Mouse (Mus musculus): ENCODE measurements at regions not wholly inside any gene's neighbourhood (a gene's known extent, or its start where the extent isn't known, plus 50 kb on each side); places are given as distances from the start of the nearest gene placed in this dataset.

DNA sequence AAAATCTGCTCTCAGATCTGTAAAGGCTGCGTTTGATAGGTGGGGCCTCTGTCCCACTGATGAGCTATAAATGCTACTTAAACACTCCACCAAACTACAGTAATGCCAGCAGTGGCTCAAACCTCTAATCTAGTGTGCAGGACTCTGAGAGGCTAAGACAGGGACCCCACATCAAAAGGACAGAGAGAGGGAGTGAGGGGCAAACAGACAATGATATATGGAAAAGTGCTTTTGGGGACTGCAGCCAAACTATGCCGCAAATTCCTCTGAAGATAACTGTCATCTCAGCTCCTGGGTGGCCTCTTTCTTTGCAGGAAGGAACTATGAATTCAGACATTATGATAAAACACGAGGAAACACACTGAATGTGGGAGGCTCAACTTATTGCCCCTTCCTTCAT, 138.9 kb upstream of the Ddit4l start:
- Histone ChIP-seq H3K27me3 (ENCODE audit: poor library complexity, severe bottlenecking) (no peaks in the 10 kb centered on the region), H3K4me1 (peaks cover 14% of the 10 kb centered on the region), H3K9me3 (no peaks in the 10 kb centered on the region), H3K27ac (no peak overlapping the region), H3K4me3 (no peak overlapping the region), H3K36me3 (replicated peaks) (no peaks in the 10 kb centered on the region)
- 82% methylated on average over 3 of the region's 3 CpGs for WGBS
- DNase-seq (ENCODE audit: extremely low spot score, low spot score) = no peak

DNA sequence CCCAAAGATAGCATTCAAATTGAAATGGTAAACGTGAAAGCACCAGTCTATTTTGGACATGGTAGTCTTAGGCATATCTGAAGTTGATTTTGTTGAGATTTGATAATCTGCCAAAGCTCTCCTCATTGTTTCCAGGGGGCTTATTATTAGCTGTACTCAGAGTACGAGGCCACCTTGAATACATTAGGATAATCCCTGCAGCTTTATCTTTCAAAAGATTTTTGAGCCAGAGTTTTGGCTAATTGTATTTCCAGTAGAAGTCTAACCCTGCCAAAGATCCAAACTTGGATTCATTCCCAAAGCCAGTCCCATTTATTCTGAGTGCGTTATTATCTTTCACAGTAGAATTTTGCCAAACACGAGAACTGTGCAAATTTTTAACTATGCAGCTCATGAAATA, 138.4 kb upstream of the Ddit4l start:
- Histone ChIP-seq H3K36me3 (replicated peaks) (no peaks in the 10 kb centered on the region), H3K27me3 (ENCODE audit: poor library complexity, severe bottlenecking) (no peaks in the 10 kb centered on the region), H3K27ac (no peak overlapping the region), H3K4me3 (no peak overlapping the region), H3K4me1 (peaks cover 14% of the 10 kb centered on the region), H3K9me3 (no peaks in the 10 kb centered on the region)
- no peak for DNase-seq (ENCODE audit: extremely low spot score, low spot score)
- 68% methylated on average over 4 of the region's 4 CpGs for WGBS

DNA sequence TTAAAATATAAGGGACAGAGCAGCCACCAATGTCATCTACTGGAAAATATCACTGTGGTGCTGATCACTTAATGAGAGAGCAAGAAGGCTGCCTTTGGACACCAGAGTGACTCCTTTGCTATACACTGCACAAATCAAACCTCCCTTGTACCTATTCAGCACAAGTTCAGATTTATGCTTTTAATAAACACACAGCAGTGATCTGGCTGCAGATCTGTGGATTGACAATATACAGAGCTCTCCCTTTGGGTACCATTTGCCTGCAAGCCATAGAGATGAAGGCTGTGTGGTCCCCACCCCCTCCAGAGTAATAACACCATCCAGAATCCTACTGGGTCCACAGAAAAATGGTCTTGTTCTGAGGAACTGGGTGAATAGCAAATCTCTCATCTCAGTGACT, 131.8 kb upstream of the Ddit4l start:
- no peaks in the 10 kb centered on the region for H3K4me1 ChIP-seq
- H3K27me3 ChIP-seq (ENCODE audit: poor library complexity, severe bottlenecking) = no peaks in the 10 kb centered on the region
- no peak overlapping the region for H3K27ac ChIP-seq
- H3K9me3 ChIP-seq = no peaks in the 10 kb centered on the region
- DNase-seq (ENCODE audit: extremely low spot score, low spot score) = no peak
- H3K36me3 ChIP-seq (replicated peaks) = no peaks in the 10 kb centered on the region
- no peak overlapping the region for H3K4me3 ChIP-seq

DNA sequence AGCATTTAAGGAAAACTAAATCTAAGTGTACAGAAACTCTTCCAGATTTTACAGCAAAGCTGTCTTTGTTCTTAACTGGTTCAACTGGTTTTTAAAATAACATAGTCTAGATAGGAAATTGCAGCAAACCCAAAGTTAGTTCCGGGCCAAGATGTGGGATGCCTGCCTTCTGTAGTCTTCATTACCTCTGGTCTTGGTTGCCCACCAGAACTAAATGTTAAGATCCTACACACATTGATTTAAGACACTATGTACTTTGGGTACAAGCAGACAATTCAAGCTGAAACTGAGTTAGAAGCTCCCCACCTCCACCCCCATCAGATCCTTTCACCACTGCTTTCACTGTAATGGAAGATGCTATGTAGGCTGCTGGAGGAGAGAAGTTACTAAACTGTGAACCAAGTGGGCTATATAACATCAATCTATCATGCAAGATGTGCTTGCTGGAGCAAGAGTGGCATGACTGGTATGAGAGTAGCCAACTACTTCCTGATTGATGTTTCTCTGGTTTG, 129.8 kb upstream of the Ddit4l start:
- H3K27me3 ChIP-seq (ENCODE audit: poor library complexity, severe bottlenecking) = no peaks in the 10 kb centered on the region
- DNase-seq (ENCODE audit: extremely low spot score, low spot score) = no peak
- H3K36me3 ChIP-seq (replicated peaks) = no peaks in the 10 kb centered on the region
- H3K9me3 ChIP-seq = no peaks in the 10 kb centered on the region
- H3K4me1 ChIP-seq = no peaks in the 10 kb centered on the region
- no peak overlapping the region for H3K27ac ChIP-seq
- 89% methylated on average over 1 of the region's 1 CpGs for WGBS
- H3K4me3 ChIP-seq = no peak overlapping the region

DNA sequence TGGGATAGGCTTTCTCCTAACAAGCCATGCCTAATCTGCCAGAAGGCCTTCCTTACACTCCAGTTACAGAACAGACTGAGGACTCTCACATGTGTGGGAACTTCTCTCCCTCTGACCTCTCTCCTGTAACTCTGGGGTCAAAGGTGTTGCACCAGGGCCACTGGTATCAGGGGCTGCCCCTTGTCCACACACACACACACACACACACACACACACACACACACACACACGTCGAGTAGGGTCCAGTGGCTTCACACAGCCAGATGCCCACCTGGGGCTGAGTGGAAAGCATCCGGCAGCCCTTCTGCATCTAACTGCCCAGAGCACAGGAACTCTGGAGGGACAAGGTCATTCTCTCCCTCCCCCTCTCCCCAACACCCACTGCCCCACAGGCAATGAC, 123.1 kb upstream of the Ddit4l start:
- WGBS = 64% methylated on average over 3 of the region's 3 CpGs
- no peak overlapping the region for H3K4me3 ChIP-seq
- no peak for DNase-seq (ENCODE audit: extremely low spot score, low spot score)
- H3K4me1 ChIP-seq = 0 out of 2 replicates have a peak, but pooled peaks cover 3% of the 10 kb centered on the region
- no peaks in the 10 kb centered on the region for H3K9me3 ChIP-seq
- no peak overlapping the region for H3K27ac ChIP-seq
- H3K36me3 ChIP-seq (replicated peaks) = no peaks in the 10 kb centered on the region
- H3K27me3 ChIP-seq (ENCODE audit: poor library complexity, severe bottlenecking) = no peaks in the 10 kb centered on the region

DNA sequence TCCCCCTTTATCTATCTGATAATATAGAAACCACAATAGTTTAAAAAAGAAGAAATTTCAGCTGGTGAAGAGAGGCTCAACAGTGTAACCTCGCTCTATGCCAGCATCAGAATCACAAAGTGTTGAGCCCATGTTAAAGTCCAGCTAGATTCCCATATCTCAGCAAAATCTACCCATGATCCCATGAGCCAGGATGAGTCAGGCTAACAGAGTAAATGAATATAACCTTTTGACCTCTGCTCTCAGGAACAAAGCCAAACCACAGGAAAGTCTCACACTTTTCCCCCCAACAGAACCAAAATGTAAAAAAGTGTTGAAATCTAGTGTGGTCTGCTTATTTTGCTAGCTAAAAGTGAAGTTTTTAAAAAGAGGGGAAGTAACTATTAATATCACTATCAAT, 110.1 kb upstream of the Ddit4l start:
- 88% methylated on average over 1 of the region's 1 CpGs for whole genome bisulfite sequencing
- DNase-seq (ENCODE audit: extremely low spot score, low spot score) = no peak
- Histone ChIP-seq H3K9me3 (no peaks in the 10 kb centered on the region), H3K27me3 (ENCODE audit: poor library complexity, severe bottlenecking) (no peaks in the 10 kb centered on the region), H3K36me3 (replicated peaks) (no peaks in the 10 kb centered on the region), H3K27ac (no peak overlapping the region), H3K4me3 (no peak overlapping the region), H3K4me1 (no peaks in the 10 kb centered on the region)

DNA sequence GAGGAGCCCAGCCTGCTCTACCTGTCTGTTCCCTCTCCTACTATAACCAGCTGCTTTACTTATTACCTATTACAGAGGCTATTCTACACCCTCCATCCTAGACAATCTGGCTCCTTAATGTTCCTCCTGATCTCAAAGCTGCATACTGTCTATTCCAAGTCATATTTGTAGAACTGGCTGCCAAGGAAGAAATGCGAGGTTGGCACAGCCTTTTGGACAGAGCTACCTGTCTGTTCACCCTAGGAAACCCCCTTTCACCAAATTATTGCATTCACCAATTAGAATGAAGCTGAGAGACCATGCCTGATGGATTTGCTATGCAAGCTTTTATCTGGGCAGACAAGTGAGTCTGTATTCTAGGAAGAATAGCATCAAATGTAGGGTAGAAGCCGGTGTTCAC, 109.0 kb upstream of the Ddit4l start:
- Histone ChIP-seq H3K9me3 (no peaks in the 10 kb centered on the region), H3K4me3 (no peak overlapping the region), H3K36me3 (replicated peaks) (no peaks in the 10 kb centered on the region), H3K27ac (no peak overlapping the region), H3K4me1 (no peaks in the 10 kb centered on the region), H3K27me3 (ENCODE audit: poor library complexity, severe bottlenecking) (no peaks in the 10 kb centered on the region)
- no peak for DNase-seq (ENCODE audit: extremely low spot score, low spot score)
- 83% methylated on average over 2 of the region's 2 CpGs for WGBS

DNA sequence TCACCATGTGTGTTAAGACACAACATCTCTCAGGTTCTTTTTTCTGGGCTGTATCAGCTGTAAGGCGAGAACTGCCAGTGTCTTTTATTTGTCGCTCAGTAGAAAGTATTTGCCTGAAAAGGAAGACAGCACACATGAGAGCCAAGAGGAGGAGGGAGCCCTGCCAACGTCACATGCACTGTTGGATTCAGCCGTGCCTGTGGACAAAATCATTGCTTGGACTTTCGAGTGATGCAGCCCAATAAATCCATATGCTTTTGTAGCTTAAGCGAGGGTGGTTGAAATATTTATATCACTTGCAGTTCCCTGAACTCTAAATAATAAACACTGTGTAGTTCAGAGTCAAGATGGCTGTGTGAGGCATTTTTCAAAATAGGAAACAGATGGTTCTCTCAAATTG, 108.4 kb upstream of the Ddit4l start:
- WGBS = 75% methylated on average over 6 of the region's 6 CpGs
- H3K4me3 ChIP-seq = no peak overlapping the region
- H3K9me3 ChIP-seq = no peaks in the 10 kb centered on the region
- no peak for DNase-seq (ENCODE audit: extremely low spot score, low spot score)
- H3K4me1 ChIP-seq = no peaks in the 10 kb centered on the region
- no peaks in the 10 kb centered on the region for H3K27me3 ChIP-seq (ENCODE audit: poor library complexity, severe bottlenecking)
- H3K36me3 ChIP-seq (replicated peaks) = no peaks in the 10 kb centered on the region
- no peak overlapping the region for H3K27ac ChIP-seq

DNA sequence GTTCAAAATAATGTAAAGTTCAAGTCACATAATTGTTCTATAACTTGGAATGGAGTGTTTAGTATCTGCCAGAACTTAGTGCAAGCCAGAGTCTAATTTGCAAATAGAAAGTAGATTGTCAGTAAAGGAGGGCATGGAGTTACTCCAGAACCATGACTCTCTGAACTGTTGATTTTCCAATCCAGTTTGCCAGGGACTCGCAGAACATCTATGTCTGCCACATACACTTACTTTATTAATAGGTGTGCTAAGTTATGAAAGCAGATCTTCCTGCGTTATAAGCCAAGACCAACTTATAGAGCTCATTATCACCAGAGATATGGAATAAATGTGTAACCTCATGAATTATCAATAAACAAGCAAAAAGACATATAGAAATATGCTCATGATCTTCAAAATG, 107.2 kb upstream of the Ddit4l start:
- Histone ChIP-seq H3K27ac (no peak overlapping the region), H3K27me3 (ENCODE audit: poor library complexity, severe bottlenecking) (no peaks in the 10 kb centered on the region), H3K36me3 (replicated peaks) (no peaks in the 10 kb centered on the region), H3K4me3 (no peak overlapping the region), H3K9me3 (no peaks in the 10 kb centered on the region), H3K4me1 (no peaks in the 10 kb centered on the region)
- no peak for DNase-seq (ENCODE audit: extremely low spot score, low spot score)
- WGBS = 94% methylated on average over 2 of the region's 2 CpGs

DNA sequence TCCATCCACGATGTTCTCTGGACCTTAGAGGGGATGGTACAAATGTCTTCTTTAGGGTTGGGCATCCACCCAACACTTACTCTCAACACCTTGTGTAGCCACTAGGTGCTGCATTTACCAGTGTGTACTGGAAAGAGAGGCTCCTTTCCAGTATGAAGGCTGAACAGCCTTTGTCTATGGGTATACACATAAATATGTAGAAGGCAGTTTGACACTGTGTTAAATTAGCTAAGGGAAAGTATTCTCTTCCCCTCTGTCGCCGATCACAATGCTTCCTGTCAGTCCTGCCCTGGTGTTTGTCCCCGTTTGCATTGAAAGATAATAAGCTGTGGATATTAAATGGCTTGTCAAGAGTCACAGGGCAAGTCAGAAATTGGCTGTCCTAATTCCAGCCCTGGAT, 104.0 kb upstream of the Ddit4l start:
- H3K9me3 ChIP-seq = no peaks in the 10 kb centered on the region
- H3K27me3 ChIP-seq (ENCODE audit: poor library complexity, severe bottlenecking) = no peaks in the 10 kb centered on the region
- no peaks in the 10 kb centered on the region for H3K4me1 ChIP-seq
- DNase-seq (ENCODE audit: extremely low spot score, low spot score) = no peak
- H3K36me3 ChIP-seq (replicated peaks) = no peaks in the 10 kb centered on the region
- no peak overlapping the region for H3K27ac ChIP-seq
- no peak overlapping the region for H3K4me3 ChIP-seq
- 83% methylated on average over 4 of the region's 4 CpGs for WGBS

DNA sequence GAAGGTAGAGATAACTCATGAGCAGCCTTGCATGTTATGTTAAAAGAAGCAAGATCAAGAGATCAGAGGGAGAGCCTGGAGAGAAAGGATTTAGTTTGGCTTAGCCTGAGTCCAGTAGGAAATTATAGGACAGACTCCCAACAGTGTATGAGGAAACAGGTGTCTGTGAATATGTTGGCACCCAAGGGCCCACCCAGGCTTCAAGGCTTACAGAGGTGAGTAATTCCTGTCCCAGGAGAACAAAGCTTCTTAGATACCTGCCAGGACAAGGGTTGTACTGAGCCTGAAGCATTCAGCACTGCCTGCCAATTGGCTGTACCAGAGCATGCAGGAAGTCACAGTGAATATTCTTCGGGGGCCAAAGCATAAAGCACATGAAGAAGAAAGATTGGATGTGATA, 101.2 kb upstream of the Ddit4l start:
- Histone ChIP-seq H3K36me3 (replicated peaks) (no peaks in the 10 kb centered on the region), H3K9me3 (no peaks in the 10 kb centered on the region), H3K4me3 (no peak overlapping the region), H3K27me3 (ENCODE audit: poor library complexity, severe bottlenecking) (no peaks in the 10 kb centered on the region), H3K4me1 (no peaks in the 10 kb centered on the region), H3K27ac (no peak overlapping the region)
- 90% methylated on average over 1 of the region's 1 CpGs for WGBS
- no peak for DNase-seq (ENCODE audit: extremely low spot score, low spot score)

DNA sequence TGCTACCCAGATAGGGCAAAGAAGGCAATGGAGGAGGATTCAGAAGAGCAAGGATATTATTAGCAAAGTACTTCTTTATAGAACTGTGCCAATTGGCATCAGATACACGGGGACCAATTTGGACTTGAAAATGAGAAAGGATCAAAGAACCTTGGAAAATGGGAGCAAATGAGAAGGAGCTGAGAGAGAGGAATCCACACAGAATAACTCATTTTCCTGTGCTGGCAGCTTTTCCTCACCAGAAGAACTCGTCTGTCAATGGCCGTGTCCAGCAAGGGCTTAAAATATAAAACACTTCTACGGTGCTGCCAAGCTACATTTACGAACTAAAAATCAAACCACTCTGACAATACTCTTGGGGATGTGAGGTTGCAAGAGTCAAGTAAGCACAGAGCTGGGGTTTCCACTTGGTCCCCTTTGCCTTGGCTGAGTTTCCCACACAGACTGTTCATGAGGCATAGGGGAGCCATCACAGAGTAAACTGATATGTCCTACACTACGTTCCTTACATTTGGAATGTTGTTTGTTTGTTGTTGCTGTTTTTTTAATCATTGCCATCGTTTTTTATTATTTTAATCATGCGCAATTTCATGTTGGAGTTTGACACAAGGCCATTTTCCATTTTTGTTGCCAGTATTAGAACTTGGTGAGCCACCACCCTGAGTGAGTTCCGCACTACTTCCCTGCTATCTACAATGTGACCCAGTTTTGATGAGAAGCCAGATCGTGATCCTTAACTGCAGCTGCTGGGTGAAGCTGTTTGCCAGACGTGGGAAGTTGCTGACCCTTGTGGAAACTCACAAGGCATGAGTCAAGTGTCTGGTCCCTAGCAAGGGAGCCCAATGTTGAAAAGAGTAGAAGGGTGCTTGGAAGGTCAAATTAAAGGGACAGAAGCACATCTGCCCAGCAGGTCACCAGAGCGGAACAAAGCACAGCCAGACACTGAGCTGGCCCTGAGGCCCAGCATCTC, 95.5 kb upstream of the Ddit4l start:
- Histone ChIP-seq H3K27ac (no peak overlapping the region), H3K4me3 (no peak overlapping the region), H3K4me1 (peaks cover 16% of the 10 kb centered on the region), H3K27me3 (ENCODE audit: poor library complexity, severe bottlenecking) (no peaks in the 10 kb centered on the region), H3K36me3 (replicated peaks) (no peaks in the 10 kb centered on the region), H3K9me3 (no peaks in the 10 kb centered on the region)
- WGBS = 90% methylated on average over 12 of the region's 12 CpGs
- DNase-seq (ENCODE audit: extremely low spot score, low spot score) = no peak

DNA sequence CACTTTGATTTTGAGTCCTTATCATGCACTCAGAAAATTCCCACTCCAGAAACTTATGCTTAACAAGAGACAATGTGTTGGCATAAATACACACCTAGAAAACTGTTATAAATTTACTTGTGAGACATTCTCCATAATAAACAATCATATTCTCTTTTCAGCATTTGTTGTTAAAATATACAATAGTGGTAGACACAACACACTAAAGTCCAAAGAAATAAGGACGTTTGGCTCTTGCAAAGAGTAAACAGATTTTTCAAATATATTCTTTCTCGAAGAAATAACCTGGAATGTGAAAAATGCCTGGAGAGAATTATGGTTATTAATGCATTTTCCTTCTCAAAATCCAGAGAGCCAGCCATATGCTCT, 91.8 kb upstream of the Ddit4l start:
- Histone ChIP-seq H3K27me3 (ENCODE audit: poor library complexity, severe bottlenecking) (no peaks in the 10 kb centered on the region), H3K9me3 (no peaks in the 10 kb centered on the region), H3K4me1 (peaks cover 17% of the 10 kb centered on the region), H3K27ac (no peak overlapping the region), H3K36me3 (replicated peaks) (no peaks in the 10 kb centered on the region), H3K4me3 (no peak overlapping the region)
- WGBS = 62% methylated on average over 2 of the region's 2 CpGs
- no peak for DNase-seq (ENCODE audit: extremely low spot score, low spot score)

All from forebrain, embryonic 10.5 days (tissue).